Mouse (Mus musculus): ENCODE data around the gene Hpse2. TPM values are rescaled to one million over a fixed set of nuclear protein-coding genes. Genes with fewer than 3 reads are reported as not detected.

Hpse2 gene
- polyA plus RNA-seq, 1 experiment: not detected

- Histone ChIP-seq H3K27me3 (ENCODE audit: control insufficient read depth, insufficient read depth, low read length) (no peaks in the 10 kb centered on the region), H3K4me3 (ENCODE audit: extremely low read depth, insufficient read depth, insufficient read length) (no peak overlapping the region), H3K4me1 (ENCODE audit: control insufficient read depth, insufficient read depth, insufficient read length) (no peaks in the 10 kb centered on the region), H3K36me3 (ENCODE audit: control insufficient read depth, insufficient read depth, low read length) (no peaks in the 10 kb centered on the region), H3K27ac (ENCODE audit: insufficient read depth, low read length) (no peak overlapping the region)
- 70% methylated on average over 9 of the region's 9 CpGs for WGBS
- TF ChIP-seq POLR2A (IDR thresholded peaks at IDR 0.05; ENCODE audit: low read depth, low read length) (no peak), CTCF (IDR thresholded peaks at IDR 0.05; ENCODE audit: extremely low read depth, insufficient read depth, insufficient read length, insufficient replicate concordance) (no peak)
- no peak for DNase-seq (ENCODE audit: low read depth in 1 of 2, low spot score in 2 of 2)
Measured at GRCm38 (mm10) chr19:42936661-42937193, 451.4 kb downstream of the Hpse2 start.

- Histone ChIP-seq H3K27me3 (ENCODE audit: control insufficient read depth, insufficient read depth, low read length) (no peaks in the 10 kb centered on the region), H3K36me3 (ENCODE audit: control insufficient read depth, insufficient read depth, low read length) (no peaks in the 10 kb centered on the region), H3K4me1 (ENCODE audit: control insufficient read depth, insufficient read depth, insufficient read length) (no peaks in the 10 kb centered on the region), H3K4me3 (ENCODE audit: extremely low read depth, insufficient read depth, insufficient read length) (no peak overlapping the region), H3K27ac (ENCODE audit: insufficient read depth, low read length) (no peak overlapping the region)
- WGBS: 70% methylated on average over 3 of the region's 3 CpGs
- TF ChIP-seq POLR2A (IDR thresholded peaks at IDR 0.05; ENCODE audit: low read depth, low read length) (no peak), CTCF (IDR thresholded peaks at IDR 0.05; ENCODE audit: extremely low read depth, insufficient read depth, insufficient read length, insufficient replicate concordance) (no peak)
- no peak for DNase-seq (ENCODE audit: low read depth in 1 of 2, low spot score in 2 of 2)
Measured at GRCm38 (mm10) chr19:42929702-42930101, 458.5 kb downstream of the Hpse2 start.

GRCm38 (mm10) chr19:42928271-42928670, 459.9 kb downstream of the Hpse2 start:
- no peak for DNase-seq (ENCODE audit: low read depth in 1 of 2, low spot score in 2 of 2)
- no peaks in the 10 kb centered on the region for H3K4me1 ChIP-seq (ENCODE audit: control insufficient read depth, insufficient read depth, insufficient read length)
- no peak overlapping the region for H3K4me3 ChIP-seq (ENCODE audit: extremely low read depth, insufficient read depth, insufficient read length)
- H3K27ac ChIP-seq (ENCODE audit: insufficient read depth, low read length): no peak overlapping the region
- 33% methylated on average over 2 of the region's 2 CpGs for WGBS
- TF ChIP-seq POLR2A (IDR thresholded peaks at IDR 0.05; ENCODE audit: low read depth, low read length): no peak
- TF ChIP-seq CTCF (IDR thresholded peaks at IDR 0.05; ENCODE audit: extremely low read depth, insufficient read depth, insufficient read length, insufficient replicate concordance): no peak
- H3K36me3 ChIP-seq (ENCODE audit: control insufficient read depth, insufficient read depth, low read length): no peaks in the 10 kb centered on the region
- no peaks in the 10 kb centered on the region for H3K27me3 ChIP-seq (ENCODE audit: control insufficient read depth, insufficient read depth, low read length)

DNA sequence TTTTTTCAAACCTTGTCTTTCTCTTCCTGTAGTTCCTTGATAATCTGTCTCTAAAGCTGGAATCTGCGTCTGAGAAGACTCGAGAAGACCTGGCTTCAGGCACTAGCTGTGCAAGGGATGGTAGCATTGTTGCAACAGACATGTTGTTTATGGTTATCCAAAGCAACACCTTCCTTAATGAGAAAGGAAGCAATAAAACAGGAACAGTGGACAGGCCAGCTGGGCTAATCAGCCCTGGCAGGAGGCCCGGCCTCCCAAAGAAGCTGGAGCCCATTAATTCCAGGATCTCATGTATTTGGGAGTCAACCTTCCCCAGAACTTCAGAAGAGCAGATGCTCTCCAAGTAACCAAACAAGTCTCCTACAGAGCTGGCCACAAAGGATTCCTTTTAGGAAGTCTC, 465.5 kb downstream of the Hpse2 start:
- Histone ChIP-seq H3K27me3 (ENCODE audit: control insufficient read depth, insufficient read depth, low read length) (no peaks in the 10 kb centered on the region), H3K27ac (ENCODE audit: insufficient read depth, low read length) (no peak overlapping the region), H3K36me3 (ENCODE audit: control insufficient read depth, insufficient read depth, low read length) (no peaks in the 10 kb centered on the region), H3K4me1 (ENCODE audit: control insufficient read depth, insufficient read depth, insufficient read length) (no peaks in the 10 kb centered on the region), H3K4me3 (ENCODE audit: extremely low read depth, insufficient read depth, insufficient read length) (no peak overlapping the region)
- no peak for TF ChIP-seq CTCF (IDR thresholded peaks at IDR 0.05; ENCODE audit: extremely low read depth, insufficient read depth, insufficient read length, insufficient replicate concordance)
- no peak for TF ChIP-seq POLR2A (IDR thresholded peaks at IDR 0.05; ENCODE audit: low read depth, low read length)
- no peak for DNase-seq (ENCODE audit: low read depth in 1 of 2, low spot score in 2 of 2)
- WGBS: 59% methylated on average over 3 of the region's 3 CpGs

DNA sequence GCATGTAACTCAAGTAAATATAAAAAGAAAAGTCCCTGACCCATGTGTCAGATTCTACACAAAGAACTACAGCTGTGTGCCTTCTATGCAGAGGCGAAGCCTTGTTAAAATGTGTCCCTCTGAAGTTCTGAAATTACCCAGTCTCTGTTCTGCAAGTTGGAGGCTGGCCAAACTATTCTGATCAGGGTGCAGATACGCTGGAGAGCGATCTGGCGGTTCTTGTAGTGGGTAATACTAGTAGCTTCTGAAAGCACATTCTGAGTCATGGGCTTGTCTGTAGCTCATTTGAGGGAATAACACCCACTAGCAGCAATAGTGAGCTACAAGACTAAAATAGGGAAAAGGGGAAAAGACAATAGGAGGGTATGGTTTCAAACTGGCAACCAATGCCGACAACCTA, 474.5 kb downstream of the Hpse2 start:
- Histone ChIP-seq H3K36me3 (ENCODE audit: control insufficient read depth, insufficient read depth, low read length) (no peaks in the 10 kb centered on the region), H3K4me3 (ENCODE audit: extremely low read depth, insufficient read depth, insufficient read length) (no peak overlapping the region), H3K4me1 (ENCODE audit: control insufficient read depth, insufficient read depth, insufficient read length) (no peaks in the 10 kb centered on the region), H3K27me3 (ENCODE audit: control insufficient read depth, insufficient read depth, low read length) (no peaks in the 10 kb centered on the region), H3K27ac (ENCODE audit: insufficient read depth, low read length) (no peak overlapping the region)
- 87% methylated on average over 5 of the region's 5 CpGs for WGBS
- no peak for DNase-seq (ENCODE audit: low read depth in 1 of 2, low spot score in 2 of 2)
- TF ChIP-seq CTCF (IDR thresholded peaks at IDR 0.05; ENCODE audit: extremely low read depth, insufficient read depth, insufficient read length, insufficient replicate concordance) (no peak), POLR2A (IDR thresholded peaks at IDR 0.05; ENCODE audit: low read depth, low read length) (no peak)

- no peak for DNase-seq (ENCODE audit: low read depth in 1 of 2, low spot score in 2 of 2)
- Histone ChIP-seq H3K4me1 (ENCODE audit: control insufficient read depth, insufficient read depth, insufficient read length) (no peaks in the 10 kb centered on the region), H3K36me3 (ENCODE audit: control insufficient read depth, insufficient read depth, low read length) (no peaks in the 10 kb centered on the region), H3K27ac (ENCODE audit: insufficient read depth, low read length) (no peak overlapping the region), H3K4me3 (ENCODE audit: extremely low read depth, insufficient read depth, insufficient read length) (no peak overlapping the region), H3K27me3 (ENCODE audit: control insufficient read depth, insufficient read depth, low read length) (no peaks in the 10 kb centered on the region)
- no peak for TF ChIP-seq POLR2A (IDR thresholded peaks at IDR 0.05; ENCODE audit: low read depth, low read length)
- no peak for TF ChIP-seq CTCF (IDR thresholded peaks at IDR 0.05; ENCODE audit: extremely low read depth, insufficient read depth, insufficient read length, insufficient replicate concordance)
- WGBS: 92% methylated on average over 4 of the region's 4 CpGs
Measured at GRCm38 (mm10) chr19:42909719-42910118, 478.4 kb downstream of the Hpse2 start.

DNA sequence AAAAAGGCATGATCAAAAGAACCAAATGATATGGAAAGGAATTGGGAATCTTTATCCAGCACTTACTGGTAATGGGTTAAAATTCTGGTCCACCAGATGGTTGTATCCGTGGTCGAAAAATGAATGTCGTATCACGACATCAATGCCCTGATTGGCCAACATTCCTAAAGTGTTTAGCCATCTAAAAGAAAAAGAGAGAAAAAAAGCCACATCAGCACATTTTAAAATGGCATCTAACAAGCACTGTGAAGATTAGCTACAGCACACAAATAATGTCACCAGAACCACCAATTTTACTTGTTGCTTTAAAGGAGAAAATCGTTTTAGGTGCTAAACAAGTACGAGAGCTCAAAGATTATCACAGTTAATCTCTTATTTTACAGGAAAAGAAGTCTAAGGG, 479.6 kb downstream of the Hpse2 start:
- Histone ChIP-seq H3K4me3 (ENCODE audit: extremely low read depth, insufficient read depth, insufficient read length) (no peak overlapping the region), H3K27me3 (ENCODE audit: control insufficient read depth, insufficient read depth, low read length) (no peaks in the 10 kb centered on the region), H3K36me3 (ENCODE audit: control insufficient read depth, insufficient read depth, low read length) (no peaks in the 10 kb centered on the region), H3K4me1 (ENCODE audit: control insufficient read depth, insufficient read depth, insufficient read length) (no peaks in the 10 kb centered on the region), H3K27ac (ENCODE audit: insufficient read depth, low read length) (no peak overlapping the region)
- TF ChIP-seq CTCF (IDR thresholded peaks at IDR 0.05; ENCODE audit: extremely low read depth, insufficient read depth, insufficient read length, insufficient replicate concordance) (no peak), POLR2A (IDR thresholded peaks at IDR 0.05; ENCODE audit: low read depth, low read length) (no peak)
- 83% methylated on average over 6 of the region's 6 CpGs for WGBS
- no peak for DNase-seq (ENCODE audit: low read depth in 1 of 2, low spot score in 2 of 2)
